Mouse (Mus musculus): ENCODE results near the gene Myh3.

- TF ChIP-seq CTCF (IDR thresholded peaks at IDR 0.05; ENCODE audit: low read depth, low read length) = no peak
- TF ChIP-seq EP300 (IDR thresholded peaks at IDR 0.05; ENCODE audit: insufficient read depth, low read depth, low read length) = no peak
These were observed 26.6 kb downstream of the Myh3 start for GRCm38 (mm10) chr11:67104714-67105113.
